In genomic region chr9:27272858-27273257, GRCm38 (mm10) we compare ENCODE assay signal across 20 mouse cellular contexts. TPM values are rescaled to one million over a fixed set of nuclear protein-coding genes. Genes with fewer than 3 reads are reported as not detected.
DNase-seq lines count a peak whose midpoint lies in the region; ATAC-seq and TF ChIP-seq lines count a peak whose summit lies in the region.
"Had no signal": no experiment of that assay in that cellular context is flagged by ENCODE, and none has a peak within 500 bp of the region (broad histone marks: within the 10 kb centered on the region; RNA-seq: fewer than 3 reads in every experiment).

No protein-coding gene starts in this region.

- no peak overlapping the region for H3K4me3 ChIP-seq in midbrain, embryonic 11.5 days (ENCODE audit: low read depth, low read length)
- H3K4me3 ChIP-seq in midbrain, postnatal 0 days (ENCODE audit: low read depth, low read length), result no peak overlapping the region
- no peak overlapping the region for H3K4me3 ChIP-seq in CH12.LX (replicated peaks in 1 of 3; ENCODE audit: low read depth in 2 of 3, low read length in 2 of 3, poor library complexity in 1 of 3)
- H3K4me3 ChIP-seq in kidney, embryonic 15.5 days (replicated peaks), result no peak overlapping the region

- ATAC-seq in midbrain, embryonic 11.5 days (ENCODE audit: low FRiP score), result no peak
- no peak for ATAC-seq in midbrain, postnatal 0 days (ENCODE audit: low FRiP score)
- ATAC-seq in kidney, embryonic 15.5 days (replicated peaks; ENCODE audit: low FRiP score), result no peak
- ATAC-seq: activated CD4-positive, CD25-positive, alpha-beta regulatory T cell, adult 4 months; CD4-positive, CD25-positive, alpha-beta regulatory T cell, adult 4 months; Patski had no signal

- peak; percentile 57 for DNase-seq in midbrain, embryonic 11.5 days (ENCODE audit: low spot score, missing footprints)
- DNase-seq in midbrain, postnatal 0 days (ENCODE audit: low spot score), result no peak
- DNase-seq in CH12.LX (ENCODE audit: extremely low read depth), result peak; percentile 42
- DNase-seq: adrenal gland, adult 2 months; adrenal gland, adult 8-10 months; adrenal gland, postnatal 10 days; adrenal gland, postnatal 14 days; adrenal gland, postnatal 25 days; adrenal gland, postnatal 36 days; B cell, adult 2 months; cerebellum, adult 11 months; cerebellum, adult 11-12 months; cerebellum, adult 18-20 months; cerebellum, adult 2 months had no signal

- no peaks in the 10 kb centered on the region for H3K4me1 ChIP-seq in midbrain, embryonic 11.5 days (ENCODE audit: control insufficient read depth, insufficient read depth, low read length)
- 0 out of 2 replicates have a peak, but pooled peaks cover 4% of the 10 kb centered on the region for H3K4me1 ChIP-seq in midbrain, postnatal 0 days (ENCODE audit: insufficient read depth, low read length)
- H3K4me1 ChIP-seq in CH12.LX (ENCODE audit: control insufficient read depth in 1 of 2, insufficient read depth in 2 of 2), result peaks cover 28 to 71% of the 10 kb centered on the region in 2 experiments
- H3K4me1 ChIP-seq in kidney, embryonic 15.5 days, result no peaks in the 10 kb centered on the region

- H3K9me3 ChIP-seq in midbrain, embryonic 11.5 days (ENCODE audit: control insufficient read depth, low read length), result no peaks in the 10 kb centered on the region
- no peaks in the 10 kb centered on the region for H3K9me3 ChIP-seq in midbrain, postnatal 0 days (ENCODE audit: low read length)
- H3K9me3 ChIP-seq in CH12.LX (replicated peaks; ENCODE audit: low read length), result peaks cover 13% of the 10 kb centered on the region
- no peaks in the 10 kb centered on the region for H3K9me3 ChIP-seq in kidney, embryonic 15.5 days (replicated peaks)

- no peak overlapping the region for H3K9ac ChIP-seq in midbrain, embryonic 11.5 days (ENCODE audit: low read length)
- no peak overlapping the region for H3K9ac ChIP-seq in midbrain, postnatal 0 days (replicated peaks; ENCODE audit: low read length, poor library complexity, severe bottlenecking)
- H3K9ac ChIP-seq in CH12.LX (ENCODE audit: insufficient read depth, low read depth), result peak overlapping the region; percentile 62
- no peak overlapping the region for H3K9ac ChIP-seq in kidney, embryonic 15.5 days

- in situ Hi-C loops in CH12.LX (cut with MboI; ENCODE audit: low pct_ligation_motif_present, low pct_unique_long_range_greater_than_20kb, low sequenced_read_pairs), result loop anchor here (5.0 kb wide), 1 partner anchor 34 kb away; no protein-coding TSS in a partner anchor

- no peak for TF ChIP-seq POLR2A in CH12.LX (IDR thresholded peaks at IDR 0.05; ENCODE audit: low read depth, low read length)

- no peak overlapping the region for H3K4me2 ChIP-seq in midbrain, embryonic 11.5 days
- no peak overlapping the region for H3K4me2 ChIP-seq in midbrain, postnatal 0 days (ENCODE audit: low read depth, low read length, poor library complexity, severe bottlenecking)
- H3K4me2 ChIP-seq in CH12.LX (ENCODE audit: insufficient read depth, low read depth, poor library complexity, severe bottlenecking), result peak overlapping the region; percentile 80
- H3K4me2 ChIP-seq in kidney, embryonic 15.5 days, result no peak overlapping the region

- no peak for TF ChIP-seq CTCF in midbrain, postnatal 0 days (IDR thresholded peaks at IDR 0.05)
- TF ChIP-seq CTCF in CH12.LX (conservative IDR thresholded peaks at IDR 0.05 in 1 of 2, IDR thresholded peaks at IDR 0.05 in 1 of 2; ENCODE audit: low read depth in 2 of 2, low read length in 2 of 2), result no peak

- H3K36me3 ChIP-seq in midbrain, embryonic 11.5 days (ENCODE audit: control insufficient read depth, insufficient read depth, low read length), result no peaks in the 10 kb centered on the region
- H3K36me3 ChIP-seq in midbrain, postnatal 0 days (ENCODE audit: insufficient read depth, low read length), result no peaks in the 10 kb centered on the region
- H3K36me3 ChIP-seq in CH12.LX (replicated peaks in 1 of 2; ENCODE audit: control insufficient read depth in 1 of 2, insufficient read depth in 1 of 2, low read length in 1 of 2), result no peaks in the 10 kb centered on the region
- no peaks in the 10 kb centered on the region for H3K36me3 ChIP-seq in kidney, embryonic 15.5 days
- H3K36me3 ChIP-seq: G1E had no signal

- dilution Hi-C loops in CH12.LX (cut with MboI; ENCODE audit: extremely low pct_ligation_motif_present, extremely low pct_unique_long_range_greater_than_20kb, low sequenced_read_pairs), result no loop called here

- H3K27ac ChIP-seq in midbrain, embryonic 11.5 days (ENCODE audit: low read depth, low read length), result no peak overlapping the region
- H3K27ac ChIP-seq in midbrain, postnatal 0 days (ENCODE audit: low read depth, low read length), result no peak overlapping the region
- peak overlapping the region; percentile 100 for H3K27ac ChIP-seq in CH12.LX (ENCODE audit: insufficient read depth, low read depth)
- H3K27ac ChIP-seq in kidney, embryonic 15.5 days, result no peak overlapping the region

- 0 out of 2 replicates have a peak, but pooled peaks have one; percentile 55 for TF ChIP-seq EP300 in CH12.LX (IDR thresholded peaks at IDR 0.05; ENCODE audit: low read length)

- WGBS in midbrain, embryonic 11.5 days, result 100% methylated on average over 1 of the region's 1 CpGs
- WGBS in midbrain, postnatal 0 days, result 89% methylated on average over 1 of the region's 1 CpGs
- WGBS in kidney, embryonic 15.5 days, result 91% methylated on average over 1 of the region's 1 CpGs

- H3K27me3 ChIP-seq in midbrain, embryonic 11.5 days (ENCODE audit: control insufficient read depth, insufficient read depth, low read length), result no peaks in the 10 kb centered on the region
- H3K27me3 ChIP-seq in midbrain, postnatal 0 days (ENCODE audit: insufficient read depth, low read length), result no peaks in the 10 kb centered on the region
- H3K27me3 ChIP-seq in CH12.LX (replicated peaks), result no peaks in the 10 kb centered on the region
- H3K27me3 ChIP-seq in kidney, embryonic 15.5 days, result 0 out of 2 replicates have a peak, but pooled peaks cover 4% of the 10 kb centered on the region

- no peak for TF ChIP-seq RAD21 in CH12.LX (IDR thresholded peaks at IDR 0.05; ENCODE audit: low read depth, low read length)

- no peaks in the 10 kb centered on the region for H3K79me2 ChIP-seq in CH12.LX (replicated peaks; ENCODE audit: control insufficient read depth, extremely low read depth, insufficient read depth, poor library complexity, severe bottlenecking)

TF ChIP-seq in CH12.LX, 34 proteins besides CTCF, POLR2A, EP300 and RAD21:
- 0 out of 2 replicates have a peak, but pooled peaks have one; percentile 5 for TF ChIP-seq TCF12 (IDR thresholded peaks at IDR 0.05; ENCODE audit: low read depth, low read length)
- no peak for TF ChIP-seq ZKSCAN1 (IDR thresholded peaks at IDR 0.05; ENCODE audit: borderline replicate concordance, low read depth, low read length)
- no peak for TF ChIP-seq ETS1 (conservative IDR thresholded peaks at IDR 0.05; ENCODE audit: low read depth, low read length)
- no peak for TF ChIP-seq CHD2 (IDR thresholded peaks at IDR 0.05; ENCODE audit: low read length)
- no peak for TF ChIP-seq USF2 (conservative IDR thresholded peaks at IDR 0.05; ENCODE audit: low read depth, low read length)
- no peak for TF ChIP-seq ZMIZ1 (IDR thresholded peaks at IDR 0.05; ENCODE audit: low read depth, low read length)
- no peak for TF ChIP-seq TBP (conservative IDR thresholded peaks at IDR 0.05; ENCODE audit: low read depth, low read length)
- TF ChIP-seq IRF4 (IDR thresholded peaks at IDR 0.05; ENCODE audit: low read depth, low read length), result 0 out of 2 replicates have a peak, but pooled peaks have one; percentile 13
TF ChIP-seq in CH12.LX: peak in this region for 2.

RNA-seq across cellular contexts. Expression of gene Igsf9b, which starts 26.1 kb away (rescaled TPM):
- 4.2 and 5.2 TPM in 2 replicates for polyA plus RNA-seq in midbrain, embryonic 11.5 days (2014; fragmentation: Nextera tagmentation; extraction: Ambion mirVana)
- 64.8 and 83.3 TPM in 2 replicates for total RNA-seq in midbrain, postnatal 0 days (2014; rRNA removed)
- polyA plus RNA-seq in midbrain, postnatal 0 days (2015; fragmentation: Nextera tagmentation; extraction: Ambion mirVana), result 17.4 and 19.3 TPM in 2 replicates
- total RNA-seq in CH12.LX (2012; rRNA removed) (7.4 and 12.4 TPM in 2 replicates), CH12.LX (2014; rRNA removed) (1.8 and 2.0 TPM in 2 replicates)
- 4.5 and 5.2 TPM in 2 replicates for polyA plus RNA-seq in CH12.LX (2012; ENCODE audit: insufficient read length, low read depth)
- 2.5 and 2.7 TPM in 2 replicates for polyA plus RNA-seq in kidney, embryonic 15.5 days (2015; fragmentation: Nextera tagmentation; extraction: Ambion mirVana)
- total RNA-seq: MEL had no signal
- polyA plus RNA-seq: G1E had no signal
